Mouse (Mus musculus): ENCODE data around the gene Bcar1. TPM values are rescaled to one million over a fixed set of nuclear protein-coding genes. Genes with fewer than 3 reads are reported as not detected.

Bcar1 gene
- polyA plus RNA-seq, 1 experiment from 2014 or later: 47.6 TPM

- Histone ChIP-seq H3K9me3 (ENCODE audit: control insufficient read depth, low read length) (no peaks in the 10 kb centered on the region), H3K36me3 (ENCODE audit: control insufficient read depth, insufficient read depth, low read length) (no peaks in the 10 kb centered on the region; the same call in 1 of the 2 replicates), H3K4me1 (ENCODE audit: control insufficient read depth, insufficient read depth, low read length) (peaks cover 4% of the 10 kb centered on the region; the same call in 1 of the 2 replicates), H3K4me3 (ENCODE audit: low read depth, low read length) (no peak overlapping the region), H3K27ac (ENCODE audit: low read depth, low read length) (no peak overlapping the region), H3K4me2 (ENCODE audit: low read depth, low read length) (no peak overlapping the region), H3K27me3 (ENCODE audit: control insufficient read depth, insufficient read depth, low read length) (no peaks in the 10 kb centered on the region), H3K9ac (replicated peaks; ENCODE audit: low read depth, low read length) (no peak overlapping the region)
- no peak for ATAC-seq (ENCODE audit: low read depth)
- WGBS: 90% methylated on average over 9 of the region's 9 CpGs
Measured at GRCm38 (mm10) chr8:111772083-111772482, 28.5 kb upstream of the Bcar1 start.

- no peak overlapping the region for H3K4me2 ChIP-seq (ENCODE audit: low read depth, low read length)
- peaks cover 4% of the 10 kb centered on the region; the same call in 1 of the 2 replicates for H3K4me1 ChIP-seq (ENCODE audit: control insufficient read depth, insufficient read depth, low read length)
- no peaks in the 10 kb centered on the region; the same call in 1 of the 2 replicates for H3K36me3 ChIP-seq (ENCODE audit: control insufficient read depth, insufficient read depth, low read length)
- WGBS: 94% methylated on average over 6 of the region's 6 CpGs
- no peak overlapping the region for H3K4me3 ChIP-seq (ENCODE audit: low read depth, low read length)
- H3K9me3 ChIP-seq (ENCODE audit: control insufficient read depth, low read length): no peaks in the 10 kb centered on the region
- no peak overlapping the region for H3K9ac ChIP-seq (replicated peaks; ENCODE audit: low read depth, low read length)
- no peak for ATAC-seq (ENCODE audit: low read depth)
- no peak overlapping the region for H3K27ac ChIP-seq (ENCODE audit: low read depth, low read length)
- no peaks in the 10 kb centered on the region for H3K27me3 ChIP-seq (ENCODE audit: control insufficient read depth, insufficient read depth, low read length)
Measured at GRCm38 (mm10) chr8:111771625-111772020, 28.0 kb upstream of the Bcar1 start.

GRCm38 (mm10) chr8:111770958-111771624, 27.5 kb upstream of the Bcar1 start:
- Histone ChIP-seq H3K9ac (replicated peaks; ENCODE audit: low read depth, low read length) (no peak overlapping the region), H3K4me2 (ENCODE audit: low read depth, low read length) (no peak overlapping the region), H3K4me3 (ENCODE audit: low read depth, low read length) (no peak overlapping the region), H3K4me1 (ENCODE audit: control insufficient read depth, insufficient read depth, low read length) (peaks cover 4% of the 10 kb centered on the region; the same call in 1 of the 2 replicates), H3K27ac (ENCODE audit: low read depth, low read length) (no peak overlapping the region), H3K27me3 (ENCODE audit: control insufficient read depth, insufficient read depth, low read length) (no peaks in the 10 kb centered on the region), H3K36me3 (ENCODE audit: control insufficient read depth, insufficient read depth, low read length) (no peaks in the 10 kb centered on the region; the same call in 1 of the 2 replicates), H3K9me3 (ENCODE audit: control insufficient read depth, low read length) (no peaks in the 10 kb centered on the region)
- 71% methylated on average over 5 of the region's 5 CpGs for WGBS
- no peak for ATAC-seq (ENCODE audit: low read depth)

GRCm38 (mm10) chr8:111769764-111770428, 26.3 kb upstream of the Bcar1 start:
- Histone ChIP-seq H3K4me2 (ENCODE audit: low read depth, low read length) (no peak overlapping the region), H3K9ac (replicated peaks; ENCODE audit: low read depth, low read length) (no peak overlapping the region)
- peak; percentile 76 for ATAC-seq (ENCODE audit: low read depth)

GRCm38 (mm10) chr8:111769296-111769695, 25.7 kb upstream of the Bcar1 start:
- Histone ChIP-seq H3K27me3 (ENCODE audit: control insufficient read depth, insufficient read depth, low read length) (no peaks in the 10 kb centered on the region), H3K36me3 (ENCODE audit: control insufficient read depth, insufficient read depth, low read length) (no peaks in the 10 kb centered on the region), H3K9me3 (ENCODE audit: control insufficient read depth, low read length) (no peaks in the 10 kb centered on the region), H3K9ac (replicated peaks; ENCODE audit: low read depth, low read length) (no peak overlapping the region), H3K27ac (ENCODE audit: low read depth, low read length) (peak overlapping the region; percentile 80; the same call in 1 of the 2 replicates), H3K4me1 (ENCODE audit: control insufficient read depth, insufficient read depth, low read length) (peaks cover 4% of the 10 kb centered on the region; the same call in 1 of the 2 replicates), H3K4me3 (ENCODE audit: low read depth, low read length) (no peak overlapping the region), H3K4me2 (ENCODE audit: low read depth, low read length) (no peak overlapping the region)
- no peak for ATAC-seq (ENCODE audit: low read depth)
- 58% methylated on average over 15 of the region's 15 CpGs for WGBS

More at GRCm38 (mm10) chr8:111769764-111770428, 26.3 kb upstream of the Bcar1 start:
- Histone ChIP-seq H3K4me3 (ENCODE audit: low read depth, low read length) (no peak overlapping the region), H3K27me3 (ENCODE audit: control insufficient read depth, insufficient read depth, low read length) (no peaks in the 10 kb centered on the region), H3K9me3 (ENCODE audit: control insufficient read depth, low read length) (no peaks in the 10 kb centered on the region), H3K4me1 (ENCODE audit: control insufficient read depth, insufficient read depth, low read length) (peaks cover 4% of the 10 kb centered on the region; the same call in 1 of the 2 replicates), H3K27ac (ENCODE audit: low read depth, low read length) (peak overlapping the region; percentile 80), H3K36me3 (ENCODE audit: control insufficient read depth, insufficient read depth, low read length) (no peaks in the 10 kb centered on the region; the same call in 1 of the 2 replicates)
- WGBS: 26% methylated on average over 12 of the region's 12 CpGs

GRCm38 (mm10) chr8:111768651-111769050, 25.0 kb upstream of the Bcar1 start:
- Histone ChIP-seq H3K4me2 (ENCODE audit: low read depth, low read length) (no peak overlapping the region), H3K4me3 (ENCODE audit: low read depth, low read length) (no peak overlapping the region), H3K9me3 (ENCODE audit: control insufficient read depth, low read length) (no peaks in the 10 kb centered on the region), H3K4me1 (ENCODE audit: control insufficient read depth, insufficient read depth, low read length) (peaks cover 4% of the 10 kb centered on the region; the same call in 1 of the 2 replicates), H3K27ac (ENCODE audit: low read depth, low read length) (no peak overlapping the region; the same call in 1 of the 2 replicates), H3K36me3 (ENCODE audit: control insufficient read depth, insufficient read depth, low read length) (no peaks in the 10 kb centered on the region), H3K9ac (replicated peaks; ENCODE audit: low read depth, low read length) (no peak overlapping the region), H3K27me3 (ENCODE audit: control insufficient read depth, insufficient read depth, low read length) (no peaks in the 10 kb centered on the region)
- ATAC-seq (ENCODE audit: low read depth): no peak
- 95% methylated on average over 6 of the region's 6 CpGs for WGBS

GRCm38 (mm10) chr8:111765616-111766015, 22.0 kb upstream of the Bcar1 start:
- ATAC-seq (ENCODE audit: low read depth): no peak
- Histone ChIP-seq H3K9me3 (ENCODE audit: control insufficient read depth, low read length) (no peaks in the 10 kb centered on the region), H3K4me3 (ENCODE audit: low read depth, low read length) (no peak overlapping the region), H3K27ac (ENCODE audit: low read depth, low read length) (no peak overlapping the region), H3K27me3 (ENCODE audit: control insufficient read depth, insufficient read depth, low read length) (no peaks in the 10 kb centered on the region), H3K4me1 (ENCODE audit: control insufficient read depth, insufficient read depth, low read length) (peaks cover 4% of the 10 kb centered on the region; the same call in 1 of the 2 replicates), H3K9ac (replicated peaks; ENCODE audit: low read depth, low read length) (no peak overlapping the region), H3K36me3 (ENCODE audit: control insufficient read depth, insufficient read depth, low read length) (no peaks in the 10 kb centered on the region), H3K4me2 (ENCODE audit: low read depth, low read length) (no peak overlapping the region)
- WGBS: 65% methylated on average over 4 of the region's 4 CpGs

- 90% methylated on average over 9 of the region's 9 CpGs for WGBS
- H3K4me3 ChIP-seq (ENCODE audit: low read depth, low read length): no peak overlapping the region
- ATAC-seq (ENCODE audit: low read depth): no peak
- H3K4me2 ChIP-seq (ENCODE audit: low read depth, low read length): no peak overlapping the region
- peaks cover 4% of the 10 kb centered on the region; the same call in 1 of the 2 replicates for H3K4me1 ChIP-seq (ENCODE audit: control insufficient read depth, insufficient read depth, low read length)
- no peaks in the 10 kb centered on the region for H3K9me3 ChIP-seq (ENCODE audit: control insufficient read depth, low read length)
- no peak overlapping the region for H3K27ac ChIP-seq (ENCODE audit: low read depth, low read length)
- H3K36me3 ChIP-seq (ENCODE audit: control insufficient read depth, insufficient read depth, low read length): no peaks in the 10 kb centered on the region
- H3K27me3 ChIP-seq (ENCODE audit: control insufficient read depth, insufficient read depth, low read length): no peaks in the 10 kb centered on the region
- H3K9ac ChIP-seq (replicated peaks; ENCODE audit: low read depth, low read length): no peak overlapping the region
Measured at GRCm38 (mm10) chr8:111765096-111765495, 21.5 kb upstream of the Bcar1 start.

GRCm38 (mm10) chr8:111760708-111761107, 17.1 kb upstream of the Bcar1 start:
- H3K9me3 ChIP-seq (ENCODE audit: control insufficient read depth, low read length): no peaks in the 10 kb centered on the region
- no peaks in the 10 kb centered on the region for H3K36me3 ChIP-seq (ENCODE audit: control insufficient read depth, insufficient read depth, low read length)
- H3K4me1 ChIP-seq (ENCODE audit: control insufficient read depth, insufficient read depth, low read length): no peaks in the 10 kb centered on the region
- H3K4me3 ChIP-seq (ENCODE audit: low read depth, low read length): no peak overlapping the region
- 75% methylated on average over 13 of the region's 13 CpGs for WGBS
- no peaks in the 10 kb centered on the region for H3K27me3 ChIP-seq (ENCODE audit: control insufficient read depth, insufficient read depth, low read length)
- peak; percentile 51; the same call in 1 of the 2 replicates for ATAC-seq (ENCODE audit: low read depth)
- H3K27ac ChIP-seq (ENCODE audit: low read depth, low read length): no peak overlapping the region
- H3K9ac ChIP-seq (replicated peaks; ENCODE audit: low read depth, low read length): no peak overlapping the region
- H3K4me2 ChIP-seq (ENCODE audit: low read depth, low read length): no peak overlapping the region
